In the genomic region with DNA sequence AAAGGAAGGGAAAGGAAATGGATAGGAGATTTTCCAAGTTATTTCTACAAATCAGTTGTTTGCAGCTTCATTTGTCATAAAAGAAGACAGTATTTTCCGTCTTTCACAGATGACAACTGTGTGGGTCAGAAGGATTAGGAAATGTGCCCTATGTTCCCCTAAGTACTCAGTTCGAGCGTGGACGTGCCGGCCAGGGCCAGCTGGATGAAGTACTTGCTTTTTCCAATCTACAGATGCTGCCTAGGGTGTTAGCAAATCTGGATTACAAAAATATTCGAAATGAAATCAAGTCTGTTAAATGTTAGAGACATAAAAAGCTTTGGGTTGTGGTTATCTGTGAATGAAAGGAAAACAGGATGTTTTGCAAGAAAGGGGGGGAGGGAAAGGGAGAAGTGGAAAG, we compare ENCODE assay signal across 17 mouse cellular contexts.
"Had no signal": no experiment of that assay in that cellular context is flagged by ENCODE, and none has a peak within 500 bp of the region (broad histone marks: within the 10 kb centered on the region; RNA-seq: fewer than 3 reads in every experiment).

No protein-coding gene starts in this region.

- H3K27ac ChIP-seq: lung, embryonic 15.5 days; macrophage; midbrain, embryonic 13.5 days; midbrain, embryonic 15.5 days; neural tube, embryonic 12.5 days; stomach, embryonic 15.5 days; stomach, postnatal 0 days had no signal

- H3K4me1 ChIP-seq: lung, embryonic 15.5 days; stomach, embryonic 15.5 days had no signal

- H3K27me3 ChIP-seq: lung, embryonic 15.5 days; megakaryocyte, embryonic 14.5 days; midbrain, embryonic 13.5 days; midbrain, embryonic 15.5 days; neural tube, embryonic 12.5 days; stomach, embryonic 15.5 days had no signal

- H3K9me3 ChIP-seq: lung, embryonic 15.5 days; megakaryocyte, embryonic 14.5 days; midbrain, embryonic 13.5 days; midbrain, embryonic 15.5 days; neural tube, embryonic 12.5 days; stomach, embryonic 15.5 days had no signal

- H3K9ac ChIP-seq: liver, postnatal 0 days; lung, embryonic 15.5 days; midbrain, embryonic 13.5 days; midbrain, embryonic 15.5 days; neural tube, embryonic 12.5 days; stomach, embryonic 15.5 days had no signal

- H3K4me3 ChIP-seq: lung, embryonic 15.5 days; megakaryocyte, embryonic 14.5 days; midbrain, embryonic 13.5 days; midbrain, embryonic 15.5 days; neural tube, embryonic 12.5 days; stomach, embryonic 15.5 days had no signal

- H3K36me3 ChIP-seq: lung, embryonic 15.5 days; midbrain, embryonic 13.5 days; midbrain, embryonic 15.5 days; neural tube, embryonic 12.5 days; stomach, embryonic 15.5 days had no signal

- ATAC-seq: liver, postnatal 0 days; midbrain, embryonic 13.5 days; midbrain, embryonic 15.5 days had no signal

- H3K4me2 ChIP-seq: lung, embryonic 15.5 days; midbrain, embryonic 11.5 days; midbrain, embryonic 13.5 days; midbrain, embryonic 15.5 days; neural tube, embryonic 12.5 days; stomach, embryonic 15.5 days had no signal

- DNase-seq: liver, postnatal 0 days; lung, adult 2 months; lung, postnatal 14 days; lung, postnatal 36 days; right cerebral cortex, postnatal 14 days; thymus, adult 2 months; thymus, postnatal 14 days; thymus, postnatal 36 days had no signal
